Mouse (Mus musculus): ENCODE measurements around the gene Cdh5.

DNA sequence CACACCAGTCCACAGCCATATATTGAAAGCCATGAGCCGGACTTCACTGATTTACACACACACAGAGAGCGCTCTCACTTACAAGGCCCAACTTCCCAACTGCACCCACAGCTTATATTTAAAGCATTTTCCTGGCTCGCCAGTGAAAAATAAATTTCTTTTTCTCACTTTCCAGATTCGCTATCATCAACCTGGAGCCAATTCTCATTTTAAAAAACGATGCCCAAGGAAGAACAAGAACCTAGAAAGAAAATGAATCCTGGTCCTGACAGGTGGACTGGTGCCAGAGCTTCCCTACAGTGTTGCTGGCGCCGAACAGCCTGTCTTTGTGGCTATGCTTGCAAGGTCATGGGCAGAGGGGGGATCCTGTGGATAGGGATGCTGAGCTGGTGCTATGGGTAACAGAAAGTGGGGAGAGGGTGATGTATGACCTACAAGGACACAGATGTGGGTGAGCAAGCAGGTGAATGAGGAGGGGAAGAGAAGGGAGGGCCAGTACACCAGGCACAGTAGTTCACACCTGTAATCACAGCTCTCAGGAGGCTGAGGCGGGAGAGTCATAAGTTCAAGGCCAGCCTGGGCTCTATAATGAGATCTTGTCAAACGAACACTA is 35.4 kb upstream of the Cdh5 start:
- TF ChIP-seq CTCF (IDR thresholded peaks at IDR 0.05; ENCODE audit: low read depth): no peak
- no peak for TF ChIP-seq EP300 (optimal IDR thresholded peaks at IDR 0.05)
